Mouse (Mus musculus) bone marrow macrophage, adult 2 months (primary cell): ENCODE data around the gene Chst11.

Experiments
- CTCF ChIP-seq: IDR thresholded peaks from 2 replicates; pipeline ENCODE4 v1.5.1; 2012; ENCODE audit warnings: low read depth, mild to moderate bottlenecking, low read length, moderate library complexity
- POLR2A ChIP-seq: IDR thresholded peaks from 2 replicates; pipeline ENCODE4 v1.6.1; 2012; ENCODE audit warnings: mild to moderate bottlenecking, low read depth, low read length, borderline replicate concordance

- no peak for TF ChIP-seq POLR2A
- no peak for TF ChIP-seq CTCF
Measured at GRCm38 (mm10) chr10:83116889-83117288, 131.6 kb downstream of the Chst11 start.
